Mouse (Mus musculus): Measurements from ENCODE around the gene Adcy2.

The Adcy2 gene

DNA sequence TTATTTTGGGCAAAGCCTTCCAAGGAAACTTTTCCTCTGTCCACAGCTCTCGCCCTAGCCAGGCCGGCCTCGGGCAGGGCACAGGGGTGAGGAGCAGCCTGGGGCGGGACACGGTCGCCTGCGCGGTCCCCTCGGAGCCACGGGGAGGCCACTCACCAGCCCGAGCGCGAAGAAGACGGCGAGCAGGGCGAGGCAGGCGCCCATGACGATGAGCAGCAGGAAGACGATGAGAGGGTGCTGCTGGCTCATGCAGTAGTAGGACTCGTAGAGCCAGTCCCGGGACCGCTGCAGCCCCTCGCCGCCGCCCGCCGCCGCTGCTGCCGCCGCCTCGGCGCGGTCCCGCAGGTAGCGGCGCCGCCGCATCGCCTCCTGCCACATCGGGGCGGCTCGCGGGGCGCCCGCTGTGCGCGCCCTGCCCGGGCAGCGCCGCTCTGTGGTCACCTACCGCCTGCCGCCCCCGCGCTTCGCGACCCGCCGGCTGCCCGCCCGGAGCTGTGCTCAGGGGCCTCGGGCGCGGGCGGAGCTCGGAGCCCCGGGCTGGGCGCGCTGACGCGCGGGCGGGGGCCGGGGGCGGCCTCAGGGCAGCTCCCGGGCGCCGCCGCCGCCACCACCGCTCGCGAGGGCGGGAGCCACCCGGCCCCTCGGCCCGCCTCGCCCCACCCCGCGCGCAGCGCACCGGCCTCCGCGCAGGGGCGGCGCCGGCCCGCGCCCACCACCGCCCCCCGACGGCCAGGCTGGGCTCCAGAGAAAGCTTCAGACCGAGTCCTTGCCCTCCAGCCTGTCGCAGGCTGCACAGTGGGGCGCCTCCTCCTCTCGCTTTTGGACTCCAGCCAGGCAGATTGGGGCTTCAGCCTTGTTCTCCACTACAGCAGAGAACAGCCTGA, at the start of gene Adcy2:
Gene Adcy2, minus strand, starts transcription at position 624 of the 884 bp plus-strand sequence.
- DNase-seq (ENCODE audit: low spot score in 2 of 2), result no peak

GRCm38 (mm10) chr13:69036991-69037597, 37.8 kb upstream of the Adcy2 start:
- DNase-seq (ENCODE audit: low spot score in 2 of 2), result no peak

- no peak for DNase-seq (ENCODE audit: low spot score in 2 of 2)
These were observed 35.3 kb upstream of the Adcy2 start for GRCm38 (mm10) chr13:69034621-69035020.

- no peak for DNase-seq (ENCODE audit: low spot score in 2 of 2)
These were observed 34.2 kb upstream of the Adcy2 start for GRCm38 (mm10) chr13:69033532-69033931.

- no peak for DNase-seq (ENCODE audit: low spot score in 2 of 2)
These were observed 29.9 kb upstream of the Adcy2 start for GRCm38 (mm10) chr13:69029078-69029757.

DNA sequence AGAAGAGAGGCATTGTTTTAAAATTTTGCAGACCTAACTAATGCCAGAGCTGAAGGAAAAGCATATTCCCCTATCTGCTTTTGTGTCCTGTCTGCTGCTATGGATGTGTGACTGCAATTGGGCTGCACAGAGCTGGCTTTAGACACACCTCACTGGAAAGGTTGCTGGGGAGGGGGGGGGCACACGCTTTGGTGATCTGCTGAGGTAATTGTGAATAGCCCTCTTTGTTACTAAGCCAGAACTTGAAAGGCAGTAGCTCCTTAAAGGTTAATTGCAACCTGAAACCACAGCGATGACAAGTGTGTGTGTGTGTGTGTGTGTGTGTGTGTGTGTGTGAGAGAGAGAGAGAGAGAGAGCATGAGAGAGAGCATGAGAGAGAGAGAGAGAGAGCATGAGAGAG, 25.6 kb upstream of the Adcy2 start:
- no peak for DNase-seq (ENCODE audit: low spot score in 2 of 2)

DNA sequence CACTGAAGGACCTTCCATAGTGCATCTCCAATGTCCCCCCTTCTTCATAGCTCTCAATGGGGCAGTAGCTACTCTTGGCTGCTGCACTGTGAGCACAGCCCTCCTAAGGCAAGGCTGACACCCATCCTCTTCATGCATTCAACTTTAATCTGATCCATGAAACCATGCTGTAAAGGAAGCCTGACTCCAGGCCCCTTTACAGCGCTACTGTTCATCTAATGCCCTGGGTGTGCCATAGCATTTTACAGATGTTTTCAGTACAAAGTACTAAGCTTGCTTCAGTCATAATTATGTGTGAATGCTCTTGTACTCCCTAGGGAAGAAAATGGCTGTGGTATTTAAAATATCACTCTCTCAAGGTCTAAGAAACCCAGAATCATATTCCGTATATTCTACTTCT, 23.9 kb upstream of the Adcy2 start:
- DNase-seq (ENCODE audit: low spot score in 2 of 2), result no peak

GRCm38 (mm10) chr13:69020574-69020973, 21.2 kb upstream of the Adcy2 start:
- no peak for DNase-seq (ENCODE audit: low spot score in 2 of 2)

- DNase-seq (ENCODE audit: low spot score in 2 of 2), result no peak
These were observed 7.6 kb upstream of the Adcy2 start for GRCm38 (mm10) chr13:69006915-69007314.

DNA sequence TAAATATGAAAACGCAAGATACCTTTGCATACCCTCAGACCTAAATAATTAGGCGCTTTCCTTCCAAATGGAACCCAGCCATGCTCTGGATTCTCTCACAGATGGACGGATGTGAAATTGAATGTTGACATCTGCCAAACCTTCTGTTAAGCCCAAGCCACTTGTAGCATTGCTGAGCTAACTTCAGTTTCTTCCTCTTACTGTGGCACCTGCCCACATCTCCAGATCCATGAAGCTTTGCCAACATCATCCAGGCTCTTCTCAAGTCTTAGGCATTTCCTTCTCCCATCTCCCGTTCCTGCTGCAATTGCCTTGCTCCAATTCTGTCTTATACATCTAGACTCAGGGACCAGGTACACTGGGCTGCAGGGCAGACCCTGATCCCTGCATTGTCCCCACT, 6.8 kb upstream of the Adcy2 start:
- DNase-seq (ENCODE audit: low spot score in 2 of 2), result no peak

DNA sequence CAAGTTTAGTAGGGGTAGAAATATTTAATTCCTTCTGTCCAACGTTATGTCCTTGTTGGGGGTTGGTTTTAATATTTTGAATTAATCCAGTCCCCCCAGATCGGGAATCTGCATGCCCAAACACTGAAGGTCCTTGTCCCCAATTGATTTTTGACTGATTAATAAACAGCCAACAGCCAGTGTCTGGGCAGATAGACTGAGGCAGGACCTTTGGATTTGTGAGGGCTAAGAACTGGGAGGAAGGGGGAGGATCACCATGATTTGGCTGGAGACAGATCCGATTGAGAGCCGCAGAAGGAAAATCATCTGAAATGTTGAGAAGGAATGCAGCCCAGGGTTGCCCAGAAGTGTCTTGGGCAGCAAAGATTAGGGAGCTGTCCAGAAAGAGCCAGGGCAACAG, 5.1 kb upstream of the Adcy2 start:
- DNase-seq (ENCODE audit: low spot score in 2 of 2), result no peak

DNA sequence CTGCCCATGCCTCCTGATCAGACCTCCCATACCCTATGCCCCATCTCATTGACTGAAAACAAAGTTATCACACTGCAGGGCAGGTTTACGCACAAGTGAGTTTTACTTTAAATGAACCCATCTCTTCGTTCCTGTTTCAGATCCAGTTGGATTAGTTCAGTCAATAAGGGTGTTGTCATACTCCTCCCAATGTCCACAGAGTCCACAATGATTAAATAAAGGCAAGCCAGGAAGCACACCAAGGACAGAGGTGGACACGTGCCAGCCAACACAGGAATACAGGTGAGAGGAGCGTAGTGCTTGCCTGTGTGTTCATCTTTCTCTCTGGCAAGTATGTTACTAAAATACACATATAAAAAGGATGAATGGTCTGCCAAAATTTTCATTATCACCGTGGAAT, 3.3 kb upstream of the Adcy2 start:
- DNase-seq (ENCODE audit: low spot score in 2 of 2), result no peak

DNA sequence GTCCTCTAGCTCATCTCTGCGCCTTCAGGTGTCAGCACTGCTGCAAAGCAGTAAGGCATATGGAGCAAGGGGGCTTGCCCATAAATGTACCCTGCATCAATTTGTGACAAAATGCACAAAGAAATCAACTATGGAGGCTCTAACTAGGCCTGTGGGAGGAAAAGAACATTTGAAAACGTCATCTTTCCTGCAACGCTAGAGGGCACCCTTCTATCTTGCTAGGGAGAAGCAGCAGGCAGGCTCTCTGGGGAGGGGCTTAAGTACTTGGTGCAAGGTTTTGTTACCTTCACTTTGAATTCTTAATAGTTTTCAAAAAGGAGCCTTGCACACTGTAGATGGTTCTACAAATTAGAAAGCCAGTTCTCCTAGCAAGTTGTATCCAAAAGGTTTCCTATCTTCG, 2.8 kb upstream of the Adcy2 start:
- DNase-seq (ENCODE audit: low spot score in 2 of 2), result no peak

GRCm38 (mm10) chr13:68999826-69000225, 485 bp upstream of the Adcy2 start:
- no peak for DNase-seq (ENCODE audit: low spot score in 2 of 2)

DNA sequence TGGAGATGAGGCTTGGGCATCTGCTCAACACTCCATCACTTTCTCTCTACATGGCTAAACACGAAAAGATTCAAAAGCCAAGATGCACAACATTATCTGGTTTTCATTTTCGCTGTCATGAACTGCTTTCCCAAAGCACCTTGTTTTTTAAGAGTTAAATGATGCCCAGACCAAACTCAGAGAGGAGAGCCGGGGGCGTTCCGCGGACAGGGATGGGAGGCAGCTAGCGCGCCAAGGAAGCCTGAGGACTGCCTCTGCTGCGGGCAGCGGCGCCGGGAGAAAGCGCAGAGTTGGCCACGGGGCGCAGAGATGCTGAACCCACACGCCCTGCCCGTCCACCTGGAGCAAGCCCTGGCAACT, 803 bp downstream of the Adcy2 start:
- DNase-seq (ENCODE audit: low spot score in 2 of 2), result no peak

GRCm38 (mm10) chr13:68997821-68998551, 1.4 kb downstream of the Adcy2 start:
- no peak for DNase-seq (ENCODE audit: low spot score in 2 of 2)

- no peak for DNase-seq (ENCODE audit: low spot score in 2 of 2)
These were observed 2.0 kb downstream of the Adcy2 start for GRCm38 (mm10) chr13:68997386-68997785.

DNA sequence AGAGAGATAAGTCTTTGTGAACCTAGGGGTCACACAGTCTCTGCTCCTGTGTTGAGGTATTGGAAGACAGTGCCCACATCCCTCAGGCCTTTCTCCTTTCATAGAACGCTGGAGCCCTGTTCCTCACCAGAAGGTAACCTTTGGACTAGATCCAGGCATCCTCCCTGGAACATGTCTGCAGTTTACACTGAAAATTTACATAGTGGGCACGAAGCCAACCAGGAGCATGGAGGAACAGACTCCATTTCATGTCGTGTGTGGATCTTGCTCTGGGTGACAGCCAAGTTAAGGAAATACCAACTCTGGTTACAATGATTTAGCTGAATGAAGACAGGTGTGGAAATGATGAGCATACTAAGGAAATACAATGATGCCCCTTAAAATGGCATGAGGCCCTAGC, 2.7 kb downstream of the Adcy2 start:
- no peak for DNase-seq (ENCODE audit: low spot score in 2 of 2)

DNA sequence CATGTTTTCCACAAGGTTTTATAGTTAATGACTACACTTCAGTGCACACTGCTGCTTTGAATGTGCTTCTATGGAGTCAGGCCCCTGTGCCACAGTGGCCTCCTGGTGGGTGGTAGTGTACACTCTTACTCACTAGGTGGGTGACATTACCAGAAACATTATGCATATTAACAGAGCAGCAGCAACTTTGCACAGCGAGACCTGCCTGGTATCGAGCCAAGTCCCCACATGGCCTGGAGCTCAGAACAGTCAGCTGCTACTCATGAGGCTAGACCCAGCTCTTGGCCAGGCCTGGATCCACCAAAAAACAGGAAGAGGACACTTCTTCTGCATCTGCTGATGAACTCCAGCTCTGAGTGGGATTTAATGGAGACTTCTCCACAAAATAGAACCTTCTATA, 13.6 kb downstream of the Adcy2 start:
- DNase-seq (ENCODE audit: low spot score in 2 of 2), result no peak

GRCm38 (mm10) chr13:68984000-68984399, 15.3 kb downstream of the Adcy2 start:
- DNase-seq (ENCODE audit: low spot score in 2 of 2), result no peak

DNA sequence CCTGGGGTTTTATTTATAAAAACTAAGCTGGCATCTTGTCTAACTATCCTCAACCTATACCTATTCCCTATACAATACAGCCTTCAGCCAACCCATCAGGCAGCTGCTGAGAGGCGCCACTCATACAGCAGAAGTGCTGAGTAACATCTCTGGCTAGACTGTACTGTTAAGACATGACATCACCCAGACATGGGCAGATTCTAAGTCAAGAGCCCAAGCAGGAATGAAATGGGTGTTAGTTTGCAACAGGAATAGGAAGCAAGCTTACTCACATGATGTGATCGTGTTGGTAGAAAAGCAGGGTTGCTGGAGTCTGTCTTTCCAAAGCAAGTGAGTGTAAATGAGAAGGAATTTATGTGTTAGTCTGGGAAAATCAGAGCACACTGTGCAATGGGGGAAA, 18.3 kb downstream of the Adcy2 start:
- DNase-seq (ENCODE audit: low spot score in 2 of 2), result no peak

- DNase-seq (ENCODE audit: low spot score in 2 of 2), result no peak
These were observed 26.2 kb downstream of the Adcy2 start for GRCm38 (mm10) chr13:68973143-68973542.

Measured in spleen, postnatal 4 days (tissue).